Mouse (Mus musculus): ENCODE results near the gene Cpn2. TPM values are rescaled to one million over a fixed set of nuclear protein-coding genes. Genes with fewer than 3 reads are reported as not detected.
A peak's percentile ranks its signal among the peaks of the same experiment; 100 is the strongest.

The Cpn2 gene
- polyA plus RNA-seq, 1 experiment from 2014 or later, result not detected

GRCm38 (mm10) chr16:30231882-30232604 is 35.3 kb downstream of the Cpn2 start:
- Histone ChIP-seq H3K27me3 (ENCODE audit: control insufficient read depth, insufficient read depth, low read length) (no peaks in the 10 kb centered on the region), H3K36me3 (ENCODE audit: control insufficient read depth, insufficient read depth, low read length) (no peaks in the 10 kb centered on the region), H3K9ac (ENCODE audit: low read length) (no peak overlapping the region), H3K4me3 (ENCODE audit: low read depth, low read length) (no peak overlapping the region), H3K4me1 (ENCODE audit: control insufficient read depth, insufficient read depth, low read length) (peaks cover 31% of the 10 kb centered on the region), H3K27ac (replicated peaks; ENCODE audit: low read depth, low read length) (peak overlapping the region; percentile 38; the same call in 1 of the 2 replicates), H3K4me2 (ENCODE audit: low read depth, severe bottlenecking) (no peak overlapping the region), H3K9me3 (ENCODE audit: control insufficient read depth, low read length) (no peaks in the 10 kb centered on the region)
- ATAC-seq (ENCODE audit: insufficient number of reproducible peaks, low FRiP score, low TSS enrichment, low read depth) (no peak), DNase-seq (ENCODE audit: low spot score) (no peak)
- WGBS, result 15% methylated on average over 13 of the region's 13 CpGs

- Histone ChIP-seq H3K27me3 (ENCODE audit: control insufficient read depth, insufficient read depth, low read length) (no peaks in the 10 kb centered on the region), H3K4me1 (ENCODE audit: control insufficient read depth, insufficient read depth, low read length) (peaks cover 10% of the 10 kb centered on the region), H3K4me2 (ENCODE audit: low read depth, severe bottlenecking) (no peak overlapping the region), H3K9ac (ENCODE audit: low read length) (no peak overlapping the region), H3K36me3 (ENCODE audit: control insufficient read depth, insufficient read depth, low read length) (no peaks in the 10 kb centered on the region), H3K4me3 (ENCODE audit: low read depth, low read length) (no peak overlapping the region), H3K27ac (replicated peaks; ENCODE audit: low read depth, low read length) (no peak overlapping the region), H3K9me3 (ENCODE audit: control insufficient read depth, low read length) (no peaks in the 10 kb centered on the region)
- 59% methylated on average over 7 of the region's 7 CpGs for WGBS
- DNase-seq (ENCODE audit: low spot score) (no peak), ATAC-seq (ENCODE audit: insufficient number of reproducible peaks, low FRiP score, low TSS enrichment, low read depth) (no peak)
These were observed 39.9 kb downstream of the Cpn2 start for GRCm38 (mm10) chr16:30227352-30227751.

GRCm38 (mm10) chr16:30221161-30221782 is 46.0 kb downstream of the Cpn2 start:
- WGBS, result 57% methylated on average over 11 of the region's 13 CpGs
- Histone ChIP-seq H3K9ac (ENCODE audit: low read length) (no peak overlapping the region), H3K27me3 (ENCODE audit: control insufficient read depth, insufficient read depth, low read length) (no peaks in the 10 kb centered on the region), H3K4me1 (ENCODE audit: control insufficient read depth, insufficient read depth, low read length) (peaks cover 7% of the 10 kb centered on the region; the same call in 1 of the 2 replicates), H3K4me2 (ENCODE audit: low read depth, severe bottlenecking) (no peak overlapping the region), H3K36me3 (ENCODE audit: control insufficient read depth, insufficient read depth, low read length) (no peaks in the 10 kb centered on the region), H3K27ac (replicated peaks; ENCODE audit: low read depth, low read length) (no peak overlapping the region), H3K4me3 (ENCODE audit: low read depth, low read length) (no peak overlapping the region), H3K9me3 (ENCODE audit: control insufficient read depth, low read length) (no peaks in the 10 kb centered on the region)
- ATAC-seq (ENCODE audit: insufficient number of reproducible peaks, low FRiP score, low TSS enrichment, low read depth), result no peak
- DNase-seq (ENCODE audit: low spot score), result no peak

GRCm38 (mm10) chr16:30215811-30216210 is 51.5 kb downstream of the Cpn2 start:
- no peak overlapping the region for H3K4me2 ChIP-seq (ENCODE audit: low read depth, severe bottlenecking)
- DNase-seq (ENCODE audit: low spot score) (no peak), ATAC-seq (ENCODE audit: insufficient number of reproducible peaks, low FRiP score, low TSS enrichment, low read depth) (no peak)
- no peak overlapping the region for H3K9ac ChIP-seq (ENCODE audit: low read length)
- H3K27me3 ChIP-seq (ENCODE audit: control insufficient read depth, insufficient read depth, low read length), result no peaks in the 10 kb centered on the region
- H3K36me3 ChIP-seq (ENCODE audit: control insufficient read depth, insufficient read depth, low read length), result no peaks in the 10 kb centered on the region
- H3K9me3 ChIP-seq (ENCODE audit: control insufficient read depth, low read length), result no peaks in the 10 kb centered on the region
- no peak overlapping the region for H3K27ac ChIP-seq (replicated peaks; ENCODE audit: low read depth, low read length)
- no peak overlapping the region for H3K4me3 ChIP-seq (ENCODE audit: low read depth, low read length)
- 27% methylated on average over 2 of the region's 2 CpGs for WGBS
- H3K4me1 ChIP-seq (ENCODE audit: control insufficient read depth, insufficient read depth, low read length), result peaks cover 9% of the 10 kb centered on the region; the same call in 1 of the 2 replicates

- Histone ChIP-seq H3K36me3 (ENCODE audit: control insufficient read depth, insufficient read depth, low read length) (no peaks in the 10 kb centered on the region), H3K9me3 (ENCODE audit: control insufficient read depth, low read length) (peaks cover 3% of the 10 kb centered on the region; the same call in 1 of the 2 replicates), H3K4me3 (ENCODE audit: low read depth, low read length) (no peak overlapping the region), H3K4me2 (ENCODE audit: low read depth, severe bottlenecking) (no peak overlapping the region), H3K9ac (ENCODE audit: low read length) (no peak overlapping the region), H3K27ac (replicated peaks; ENCODE audit: low read depth, low read length) (no peak overlapping the region), H3K27me3 (ENCODE audit: control insufficient read depth, insufficient read depth, low read length) (no peaks in the 10 kb centered on the region), H3K4me1 (ENCODE audit: control insufficient read depth, insufficient read depth, low read length) (peaks cover 9% of the 10 kb centered on the region; the same call in 1 of the 2 replicates)
- 67% methylated on average over 1 of the region's 1 CpGs for WGBS
- ATAC-seq (ENCODE audit: insufficient number of reproducible peaks, low FRiP score, low TSS enrichment, low read depth) (no peak), DNase-seq (ENCODE audit: low spot score) (no peak)
These were observed 53.7 kb downstream of the Cpn2 start for GRCm38 (mm10) chr16:30213644-30214043.

GRCm38 (mm10) chr16:30212035-30212434 is 55.3 kb downstream of the Cpn2 start:
- H3K27me3 ChIP-seq (ENCODE audit: control insufficient read depth, insufficient read depth, low read length), result no peaks in the 10 kb centered on the region

GRCm38 (mm10) chr16:30209264-30209663 is 58.0 kb downstream of the Cpn2 start:
- DNase-seq (ENCODE audit: low spot score) (no peak), ATAC-seq (ENCODE audit: insufficient number of reproducible peaks, low FRiP score, low TSS enrichment, low read depth) (no peak)
- H3K36me3 ChIP-seq (ENCODE audit: control insufficient read depth, insufficient read depth, low read length), result no peaks in the 10 kb centered on the region
- no peak overlapping the region for H3K4me3 ChIP-seq (ENCODE audit: low read depth, low read length)
- 89% methylated on average over 1 of the region's 1 CpGs for WGBS
- H3K9me3 ChIP-seq (ENCODE audit: control insufficient read depth, low read length), result peaks cover 3% of the 10 kb centered on the region; the same call in 1 of the 2 replicates
- no peak overlapping the region for H3K27ac ChIP-seq (replicated peaks; ENCODE audit: low read depth, low read length)
- H3K9ac ChIP-seq (ENCODE audit: low read length), result no peak overlapping the region
- peaks cover 6% of the 10 kb centered on the region; the same call in 1 of the 2 replicates for H3K4me1 ChIP-seq (ENCODE audit: control insufficient read depth, insufficient read depth, low read length)
- no peak overlapping the region for H3K4me2 ChIP-seq (ENCODE audit: low read depth, severe bottlenecking)
- no peaks in the 10 kb centered on the region for H3K27me3 ChIP-seq (ENCODE audit: control insufficient read depth, insufficient read depth, low read length)

More at GRCm38 (mm10) chr16:30212035-30212434, 55.3 kb downstream of the Cpn2 start:
- Histone ChIP-seq H3K4me2 (ENCODE audit: low read depth, severe bottlenecking) (no peak overlapping the region), H3K9me3 (ENCODE audit: control insufficient read depth, low read length) (peaks cover 3% of the 10 kb centered on the region; the same call in 1 of the 2 replicates), H3K4me3 (ENCODE audit: low read depth, low read length) (no peak overlapping the region), H3K36me3 (ENCODE audit: control insufficient read depth, insufficient read depth, low read length) (no peaks in the 10 kb centered on the region), H3K9ac (ENCODE audit: low read length) (no peak overlapping the region), H3K27ac (replicated peaks; ENCODE audit: low read depth, low read length) (no peak overlapping the region), H3K4me1 (ENCODE audit: control insufficient read depth, insufficient read depth, low read length) (peaks cover 4% of the 10 kb centered on the region; the same call in 1 of the 2 replicates)
- WGBS, result 76% methylated on average over 3 of the region's 3 CpGs
- DNase-seq (ENCODE audit: low spot score), result no peak
- ATAC-seq (ENCODE audit: insufficient number of reproducible peaks, low FRiP score, low TSS enrichment, low read depth), result no peak

- Histone ChIP-seq H3K4me2 (ENCODE audit: low read depth, severe bottlenecking) (no peak overlapping the region), H3K9me3 (ENCODE audit: control insufficient read depth, low read length) (peaks cover 3% of the 10 kb centered on the region; the same call in 1 of the 2 replicates), H3K27me3 (ENCODE audit: control insufficient read depth, insufficient read depth, low read length) (no peaks in the 10 kb centered on the region), H3K27ac (replicated peaks; ENCODE audit: low read depth, low read length) (no peak overlapping the region), H3K36me3 (ENCODE audit: control insufficient read depth, insufficient read depth, low read length) (no peaks in the 10 kb centered on the region), H3K4me1 (ENCODE audit: control insufficient read depth, insufficient read depth, low read length) (peaks cover 6% of the 10 kb centered on the region; the same call in 1 of the 2 replicates), H3K9ac (ENCODE audit: low read length) (no peak overlapping the region), H3K4me3 (ENCODE audit: low read depth, low read length) (no peak overlapping the region)
- WGBS, result 86% methylated on average over 7 of the region's 7 CpGs
- ATAC-seq (ENCODE audit: insufficient number of reproducible peaks, low FRiP score, low TSS enrichment, low read depth) (no peak), DNase-seq (ENCODE audit: low spot score) (no peak)
These were observed 59.3 kb downstream of the Cpn2 start for GRCm38 (mm10) chr16:30207991-30208390.

Measured in limb, embryonic 11.5 days (tissue).